ENCODE assay signal across 14 mouse cellular contexts in genomic region chr10:74387538-74388499, GRCm38 (mm10).
DNase-seq lines count a peak whose midpoint lies in the region; ATAC-seq and TF ChIP-seq lines count a peak whose summit lies in the region.
"Had no signal": no experiment of that assay in that cellular context is flagged by ENCODE, and none has a peak within 500 bp of the region (broad histone marks: within the 10 kb centered on the region; RNA-seq: fewer than 3 reads in every experiment).

No protein-coding gene starts in this region.

- WGBS in limb, embryonic 13.5 days = 48% methylated on average over 10 of the region's 10 CpGs
- WGBS in limb, embryonic 10.5 days = 78% methylated on average over 10 of the region's 10 CpGs
- 64% methylated on average over 10 of the region's 10 CpGs for WGBS in forebrain, embryonic 12.5 days
- WGBS in limb, embryonic 14.5 days = 44% methylated on average over 10 of the region's 10 CpGs
- 77% methylated on average over 10 of the region's 10 CpGs for WGBS in heart, embryonic 11.5 days (ENCODE audit: insufficient replicate concordance)

- H3K4me1 ChIP-seq in limb, embryonic 13.5 days = 0 out of 2 replicates have a peak, but pooled peaks cover 2% of the 10 kb centered on the region
- no peaks in the 10 kb centered on the region for H3K4me1 ChIP-seq in limb, embryonic 10.5 days
- H3K4me1 ChIP-seq in forebrain, embryonic 12.5 days = no peaks in the 10 kb centered on the region
- 0 out of 2 replicates have a peak, but pooled peaks cover 2% of the 10 kb centered on the region for H3K4me1 ChIP-seq in limb, embryonic 14.5 days (ENCODE audit: control insufficient read depth, insufficient read depth, low read length)
- no peaks in the 10 kb centered on the region for H3K4me1 ChIP-seq in heart, embryonic 11.5 days (ENCODE audit: control insufficient read depth, insufficient read depth, low read length)
- H3K4me1 ChIP-seq: intestine, embryonic 15.5 days; liver, embryonic 13.5 days had no signal

- TF ChIP-seq POLR2A in limb, embryonic 14.5 days (IDR thresholded peaks at IDR 0.05; ENCODE audit: borderline replicate concordance, extremely low read depth, insufficient read depth, insufficient read length) = no peak

- H3K36me3 ChIP-seq in limb, embryonic 13.5 days = no peaks in the 10 kb centered on the region
- H3K36me3 ChIP-seq in limb, embryonic 10.5 days = no peaks in the 10 kb centered on the region
- no peaks in the 10 kb centered on the region for H3K36me3 ChIP-seq in forebrain, embryonic 12.5 days (replicated peaks)
- H3K36me3 ChIP-seq in limb, embryonic 14.5 days (ENCODE audit: control insufficient read depth, insufficient read depth, low read length) = no peaks in the 10 kb centered on the region
- H3K36me3 ChIP-seq in heart, embryonic 11.5 days (ENCODE audit: control insufficient read depth, insufficient read depth, low read length) = no peaks in the 10 kb centered on the region
- H3K36me3 ChIP-seq: intestine, embryonic 15.5 days; liver, embryonic 13.5 days had no signal

- no peak overlapping the region for H3K4me3 ChIP-seq in limb, embryonic 13.5 days
- no peak overlapping the region for H3K4me3 ChIP-seq in limb, embryonic 10.5 days
- no peak overlapping the region for H3K4me3 ChIP-seq in forebrain, embryonic 12.5 days (replicated peaks)
- H3K4me3 ChIP-seq in limb, embryonic 14.5 days (replicated peaks; ENCODE audit: low read length) = no peak overlapping the region
- no peak overlapping the region for H3K4me3 ChIP-seq in heart, embryonic 11.5 days (ENCODE audit: low read depth, low read length)
- H3K4me3 ChIP-seq: intestine, embryonic 15.5 days; liver, embryonic 13.5 days had no signal

- no peak overlapping the region for H3K9ac ChIP-seq in limb, embryonic 13.5 days
- H3K9ac ChIP-seq in forebrain, embryonic 12.5 days = no peak overlapping the region
- H3K9ac ChIP-seq in limb, embryonic 14.5 days (ENCODE audit: low read depth, low read length, severe bottlenecking) = no peak overlapping the region
- no peak overlapping the region for H3K9ac ChIP-seq in heart, embryonic 11.5 days (ENCODE audit: low read depth, low read length)
- H3K9ac ChIP-seq: intestine, embryonic 15.5 days; liver, embryonic 13.5 days had no signal

- H3K4me2 ChIP-seq in limb, embryonic 13.5 days (replicated peaks) = no peak overlapping the region
- no peak overlapping the region for H3K4me2 ChIP-seq in forebrain, embryonic 12.5 days
- no peak overlapping the region for H3K4me2 ChIP-seq in limb, embryonic 14.5 days (replicated peaks; ENCODE audit: low read depth, low read length, severe bottlenecking)
- H3K4me2 ChIP-seq in heart, embryonic 11.5 days = no peak overlapping the region
- H3K4me2 ChIP-seq: intestine, embryonic 15.5 days; liver, embryonic 13.5 days had no signal

- H3K27me3 ChIP-seq in limb, embryonic 13.5 days = no peaks in the 10 kb centered on the region
- H3K27me3 ChIP-seq in limb, embryonic 10.5 days (ENCODE audit: low read depth, poor library complexity, severe bottlenecking) = no peaks in the 10 kb centered on the region
- H3K27me3 ChIP-seq in forebrain, embryonic 12.5 days = no peaks in the 10 kb centered on the region
- H3K27me3 ChIP-seq in limb, embryonic 14.5 days (ENCODE audit: control insufficient read depth, insufficient read depth, low read length) = no peaks in the 10 kb centered on the region
- H3K27me3 ChIP-seq in heart, embryonic 11.5 days (ENCODE audit: control insufficient read depth, insufficient read depth, low read length) = no peaks in the 10 kb centered on the region
- H3K27me3 ChIP-seq: intestine, embryonic 15.5 days; liver, embryonic 13.5 days had no signal

- peak; percentile 20 to 27 for DNase-seq in cerebellum, postnatal 14 days
- no peak for DNase-seq in cerebellum, adult 18-20 months
- no peak for DNase-seq in limb, embryonic 10.5 days (ENCODE audit: low spot score)
- peak; percentile 10 for DNase-seq in limb, embryonic 14.5 days (ENCODE audit: low spot score)
- DNase-seq in urinary bladder, postnatal 4 days (ENCODE audit: low spot score in 2 of 2) = no peak
- DNase-seq: adrenal gland, postnatal 25 days; cerebellum, adult 11 months; gastrocnemius, postnatal 25 days; liver, embryonic 13.5 days; lung, postnatal 14 days had no signal

- H3K27ac ChIP-seq in limb, embryonic 13.5 days = no peak overlapping the region
- H3K27ac ChIP-seq in limb, embryonic 10.5 days = no peak overlapping the region
- H3K27ac ChIP-seq in forebrain, embryonic 12.5 days = no peak overlapping the region
- H3K27ac ChIP-seq in limb, embryonic 14.5 days (replicated peaks; ENCODE audit: low read depth, low read length) = no peak overlapping the region
- no peak overlapping the region for H3K27ac ChIP-seq in heart, embryonic 11.5 days (ENCODE audit: low read depth, low read length)
- H3K27ac ChIP-seq: intestine, embryonic 15.5 days; liver, embryonic 13.5 days had no signal

- ATAC-seq in limb, embryonic 13.5 days (ENCODE audit: low FRiP score, low read depth) = peak; percentile 57; the same call in 1 of the 2 replicates
- ATAC-seq in forebrain, embryonic 12.5 days (ENCODE audit: low FRiP score) = peak; percentile 79; the same call in 1 of the 2 replicates
- ATAC-seq in limb, embryonic 14.5 days (ENCODE audit: low FRiP score, low read depth) = 0 out of 2 replicates have a peak, but pooled peaks have one; percentile 37
- ATAC-seq in heart, embryonic 11.5 days (replicated peaks; ENCODE audit: insufficient number of reproducible peaks, low FRiP score, low TSS enrichment) = no peak
- ATAC-seq: intestine, embryonic 15.5 days had no signal

- H3K9me3 ChIP-seq in limb, embryonic 13.5 days = no peaks in the 10 kb centered on the region
- H3K9me3 ChIP-seq in limb, embryonic 10.5 days (replicated peaks) = no peaks in the 10 kb centered on the region
- H3K9me3 ChIP-seq in forebrain, embryonic 12.5 days = no peaks in the 10 kb centered on the region
- H3K9me3 ChIP-seq in limb, embryonic 14.5 days (ENCODE audit: control insufficient read depth, low read length) = no peaks in the 10 kb centered on the region
- no peaks in the 10 kb centered on the region for H3K9me3 ChIP-seq in heart, embryonic 11.5 days (replicated peaks; ENCODE audit: control insufficient read depth, low read length)
- H3K9me3 ChIP-seq: intestine, embryonic 15.5 days; liver, embryonic 13.5 days had no signal

Comparison
In these comparisons a context has a peak if more than half of its experiments do, and no peak if none do; other contexts are left out.
1. DNase-seq: peak in cerebellum, postnatal 14 days (2 of 2) and limb, embryonic 14.5 days (single experiment); none in cerebellum, adult 18-20 months (0 of 2), limb, embryonic 10.5 days (single experiment) and urinary bladder, postnatal 4 days (0 of 2).